In genomic region chr13:109047126-109047525, GRCm38 (mm10) we compare ENCODE assay signal across 10 mouse cellular contexts.
DNase-seq lines count a peak whose midpoint lies in the region; ATAC-seq and TF ChIP-seq lines count a peak whose summit lies in the region.
"Had no signal": no experiment of that assay in that cellular context is flagged by ENCODE, and none has a peak within 500 bp of the region (broad histone marks: within the 10 kb centered on the region; RNA-seq: fewer than 3 reads in every experiment).

No protein-coding gene starts in this region.

- H3K4me3 ChIP-seq in embryonic facial prominence, embryonic 14.5 days (ENCODE audit: low read depth, low read length), result no peak overlapping the region
- H3K4me3 ChIP-seq in embryonic facial prominence, embryonic 10.5 days, result no peak overlapping the region
- no peak overlapping the region for H3K4me3 ChIP-seq in kidney, embryonic 14.5 days (ENCODE audit: low read length)
- no peak overlapping the region for H3K4me3 ChIP-seq in left cerebral cortex, adult 2 months
- H3K4me3 ChIP-seq: limb, embryonic 13.5 days; midbrain, embryonic 12.5 days had no signal

- H3K9ac ChIP-seq in embryonic facial prominence, embryonic 14.5 days (ENCODE audit: low read depth, low read length), result no peak overlapping the region
- no peak overlapping the region for H3K9ac ChIP-seq in kidney, embryonic 14.5 days (ENCODE audit: low read depth, low read length)
- H3K9ac ChIP-seq: limb, embryonic 13.5 days; midbrain, embryonic 12.5 days had no signal

- H3K27ac ChIP-seq in embryonic facial prominence, embryonic 14.5 days (replicated peaks; ENCODE audit: low read depth, low read length), result no peak overlapping the region
- H3K27ac ChIP-seq in embryonic facial prominence, embryonic 10.5 days (replicated peaks), result no peak overlapping the region
- H3K27ac ChIP-seq in kidney, embryonic 14.5 days (ENCODE audit: low read depth, low read length), result no peak overlapping the region
- no peak overlapping the region for H3K27ac ChIP-seq in left cerebral cortex, adult 2 months
- H3K27ac ChIP-seq: limb, embryonic 13.5 days; midbrain, embryonic 12.5 days had no signal

- 66% methylated on average over 7 of the region's 7 CpGs for WGBS in embryonic facial prominence, embryonic 14.5 days
- WGBS in embryonic facial prominence, embryonic 10.5 days, result 84% methylated on average over 7 of the region's 7 CpGs
- 71% methylated on average over 7 of the region's 7 CpGs for WGBS in kidney, embryonic 14.5 days

- TF ChIP-seq CTCF in left cerebral cortex, adult 2 months (IDR thresholded peaks at IDR 0.05), result no peak

- no peaks in the 10 kb centered on the region for H3K4me1 ChIP-seq in embryonic facial prominence, embryonic 14.5 days (ENCODE audit: control insufficient read depth, insufficient read depth, low read length)
- H3K4me1 ChIP-seq in embryonic facial prominence, embryonic 10.5 days, result no peaks in the 10 kb centered on the region
- no peaks in the 10 kb centered on the region for H3K4me1 ChIP-seq in kidney, embryonic 14.5 days (ENCODE audit: control insufficient read depth, insufficient read depth, low read length)
- H3K4me1 ChIP-seq: limb, embryonic 13.5 days; midbrain, embryonic 12.5 days had no signal

- no peak for ATAC-seq in embryonic facial prominence, embryonic 14.5 days (ENCODE audit: low read depth)
- peak; percentile 52; the same call in 1 of the 2 replicates for ATAC-seq in kidney, embryonic 14.5 days (ENCODE audit: low FRiP score, low TSS enrichment)

- intact Hi-C loops in left cerebral cortex, adult 2 months (cut with DNase I), result no loop called here
- intact Hi-C loops in gastrocnemius, postnatal 14 days (cut with DNase I; ENCODE audit: low total_unique reads), result no loop called here
- intact Hi-C loops in heart, postnatal 25 days (cut with DNase I), result no loop called here

- H3K9me3 ChIP-seq in embryonic facial prominence, embryonic 14.5 days (ENCODE audit: control insufficient read depth, low read length), result no peaks in the 10 kb centered on the region
- H3K9me3 ChIP-seq in embryonic facial prominence, embryonic 10.5 days, result no peaks in the 10 kb centered on the region
- no peaks in the 10 kb centered on the region for H3K9me3 ChIP-seq in kidney, embryonic 14.5 days (ENCODE audit: control insufficient read depth, low read length)
- H3K9me3 ChIP-seq: limb, embryonic 13.5 days; midbrain, embryonic 12.5 days had no signal

- peak; percentile 56 for DNase-seq in embryonic facial prominence, embryonic 14.5 days (ENCODE audit: low spot score)
- no peak for DNase-seq in embryonic facial prominence, embryonic 10.5 days (ENCODE audit: low spot score)
- peak; percentile 34 to 36 for DNase-seq in cerebellum, adult 18-20 months
- DNase-seq in left cerebral cortex, adult 2 months (ENCODE audit: extremely low spot score in 1 of 2, low spot score in 2 of 2), result peak; percentile 42 to 44
- DNase-seq in gastrocnemius, postnatal 14 days, result no peak
- no peak for DNase-seq in liver
- no peak for DNase-seq in heart, postnatal 25 days (ENCODE audit: low spot score)

- H3K27me3 ChIP-seq in embryonic facial prominence, embryonic 14.5 days (replicated peaks; ENCODE audit: control insufficient read depth, insufficient read depth, low read length), result no peaks in the 10 kb centered on the region
- no peaks in the 10 kb centered on the region for H3K27me3 ChIP-seq in embryonic facial prominence, embryonic 10.5 days (replicated peaks; ENCODE audit: low read depth, poor library complexity, severe bottlenecking)
- H3K27me3 ChIP-seq in kidney, embryonic 14.5 days (ENCODE audit: control insufficient read depth, insufficient read depth, low read length), result no peaks in the 10 kb centered on the region
- H3K27me3 ChIP-seq: limb, embryonic 13.5 days; midbrain, embryonic 12.5 days had no signal

- H3K4me2 ChIP-seq in embryonic facial prominence, embryonic 14.5 days (ENCODE audit: low read depth, low read length), result no peak overlapping the region
- no peak overlapping the region for H3K4me2 ChIP-seq in kidney, embryonic 14.5 days (replicated peaks; ENCODE audit: low read depth, low read length)
- H3K4me2 ChIP-seq: limb, embryonic 13.5 days; midbrain, embryonic 12.5 days had no signal

- no peaks in the 10 kb centered on the region for H3K36me3 ChIP-seq in embryonic facial prominence, embryonic 14.5 days (ENCODE audit: control insufficient read depth, insufficient read depth, low read length)
- H3K36me3 ChIP-seq in embryonic facial prominence, embryonic 10.5 days (replicated peaks), result no peaks in the 10 kb centered on the region
- H3K36me3 ChIP-seq in kidney, embryonic 14.5 days (ENCODE audit: control insufficient read depth, insufficient read depth, low read length), result no peaks in the 10 kb centered on the region
- H3K36me3 ChIP-seq: limb, embryonic 13.5 days; midbrain, embryonic 12.5 days had no signal

Comparison
In these comparisons a context has a peak if more than half of its experiments do, and no peak if none do; other contexts are left out.
1. DNase-seq: peak in embryonic facial prominence, embryonic 14.5 days (single experiment), cerebellum, adult 18-20 months (2 of 2) and left cerebral cortex, adult 2 months (2 of 2); none in embryonic facial prominence, embryonic 10.5 days (single experiment), gastrocnemius, postnatal 14 days (single experiment), liver (single experiment) and heart, postnatal 25 days (single experiment).